Mouse (Mus musculus): Measurements from ENCODE around the gene Hcrtr1.

Gene Hcrtr1

DNA sequence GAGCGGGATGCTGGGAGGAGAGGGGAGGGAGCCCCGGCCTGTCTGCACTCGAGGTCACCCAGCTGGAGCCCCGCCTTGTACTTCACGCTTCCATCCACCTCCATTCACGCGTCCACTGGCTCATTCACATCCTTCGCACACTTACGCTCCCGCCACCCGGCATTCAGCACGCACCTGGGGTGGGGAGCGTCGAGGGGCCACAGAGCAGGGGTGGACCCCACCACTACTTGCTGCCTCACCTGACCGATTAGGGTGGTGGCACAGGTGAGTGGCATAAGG, at the start of gene Hcrtr1:
Hcrtr1 (minus strand) TSS at position 146 of the 279 bp plus-strand sequence.
- DNase-seq (ENCODE audit: low spot score), result no peak

DNA sequence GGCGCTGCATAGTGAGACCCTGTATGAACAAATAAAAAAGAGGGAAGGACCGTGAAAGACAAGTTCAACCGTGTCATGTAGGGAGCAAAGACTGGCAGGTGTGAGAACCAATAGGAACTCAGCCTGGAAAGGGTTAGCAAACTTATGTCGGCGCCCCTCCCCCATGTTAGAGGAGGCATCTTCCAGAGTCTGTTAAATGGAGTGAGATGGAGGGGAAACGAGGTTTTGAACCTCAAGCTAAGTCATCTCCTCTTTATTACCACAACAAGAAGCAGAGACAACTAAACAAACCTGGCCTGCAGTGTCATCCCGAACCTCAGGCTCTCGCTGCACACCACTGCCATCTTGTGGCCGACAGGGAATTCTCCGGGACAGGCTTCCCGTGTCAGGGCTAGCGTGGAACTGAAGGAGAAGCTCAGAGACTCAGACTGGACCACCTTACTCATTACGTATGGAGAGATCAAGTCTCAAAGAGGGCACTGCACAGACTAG, 49.7 kb upstream of the Hcrtr1 start:
- DNase-seq (ENCODE audit: low spot score), result peak; percentile 65

DNA sequence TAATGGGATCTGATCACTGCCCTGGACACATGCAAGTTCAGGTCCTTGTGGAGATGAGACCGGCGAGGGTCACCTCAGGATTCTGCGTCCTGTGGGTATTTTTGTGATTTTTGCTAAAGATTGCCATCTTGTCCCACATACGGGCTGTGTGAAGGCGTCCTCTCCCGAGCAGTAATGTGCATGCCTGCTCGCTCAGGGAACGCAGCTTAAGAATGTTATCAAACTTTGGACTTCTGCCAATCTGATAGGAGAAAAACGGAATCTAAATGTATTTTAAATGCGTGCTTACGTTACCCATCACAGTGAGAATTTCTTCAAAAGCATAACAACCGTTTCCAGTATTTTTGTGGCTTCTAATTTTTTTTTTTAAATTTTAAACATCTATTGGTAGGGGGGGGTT, 47.7 kb upstream of the Hcrtr1 start:
- no peak for DNase-seq (ENCODE audit: low spot score)

DNA sequence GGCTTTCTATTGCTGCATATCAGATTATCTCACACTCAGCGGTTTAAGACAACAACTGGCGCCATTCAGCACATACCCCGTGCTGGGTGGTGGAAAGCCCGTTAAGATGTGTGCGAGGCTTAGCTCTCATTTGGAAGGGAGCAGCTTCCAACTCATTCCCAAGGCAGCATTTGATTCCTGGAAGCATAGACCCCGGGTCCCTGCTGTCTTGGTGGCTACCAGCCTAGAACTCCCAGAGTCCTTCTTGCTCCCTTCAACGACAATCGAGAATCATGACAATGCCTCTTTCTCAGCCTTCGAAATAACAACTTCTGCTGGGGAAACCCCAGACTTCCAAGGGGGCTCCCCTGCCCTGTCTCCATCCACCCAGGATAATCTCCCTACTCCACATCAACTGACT, 47.3 kb upstream of the Hcrtr1 start:
- DNase-seq (ENCODE audit: low spot score), result no peak

DNA sequence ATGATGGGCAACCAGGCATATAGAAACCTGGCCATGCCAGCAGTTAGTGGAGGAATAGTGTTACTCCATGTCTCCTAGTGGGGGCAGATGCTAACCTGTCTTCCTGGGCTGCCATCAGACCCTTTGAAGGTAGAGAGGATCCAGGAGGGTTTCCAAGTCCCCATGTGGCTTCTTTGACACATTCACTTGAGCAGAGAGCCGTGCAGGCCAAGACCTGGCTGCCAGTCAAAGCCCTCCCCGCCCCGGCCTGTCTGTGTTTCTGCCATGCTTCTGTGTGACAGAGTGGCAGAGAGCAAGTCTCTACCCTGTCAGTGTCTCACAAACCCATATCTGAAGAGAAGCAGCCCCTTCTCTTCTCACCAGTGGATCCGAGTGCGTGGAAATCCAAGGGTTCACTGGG, 44.7 kb upstream of the Hcrtr1 start:
- no peak for DNase-seq (ENCODE audit: low spot score)

DNA sequence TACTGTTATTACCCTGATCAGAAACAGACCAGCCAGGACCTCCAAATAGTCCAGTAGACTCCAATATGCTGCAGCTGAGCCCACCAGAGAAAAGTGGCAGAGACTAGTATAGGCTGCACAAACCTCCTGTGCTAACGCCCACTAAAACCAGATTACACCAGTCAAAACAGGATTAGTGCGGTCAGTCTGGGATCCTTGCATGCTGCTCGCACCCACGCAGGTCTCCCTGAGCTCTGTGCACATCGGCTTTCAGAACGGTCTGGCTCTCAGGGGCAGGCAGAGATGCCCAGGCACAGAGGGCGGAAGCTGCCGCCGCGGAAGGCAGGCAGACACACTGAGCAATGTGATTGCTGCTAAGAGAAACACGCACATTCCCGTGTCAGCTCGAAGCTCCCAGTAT, 43.9 kb upstream of the Hcrtr1 start:
- DNase-seq (ENCODE audit: low spot score), result no peak

DNA sequence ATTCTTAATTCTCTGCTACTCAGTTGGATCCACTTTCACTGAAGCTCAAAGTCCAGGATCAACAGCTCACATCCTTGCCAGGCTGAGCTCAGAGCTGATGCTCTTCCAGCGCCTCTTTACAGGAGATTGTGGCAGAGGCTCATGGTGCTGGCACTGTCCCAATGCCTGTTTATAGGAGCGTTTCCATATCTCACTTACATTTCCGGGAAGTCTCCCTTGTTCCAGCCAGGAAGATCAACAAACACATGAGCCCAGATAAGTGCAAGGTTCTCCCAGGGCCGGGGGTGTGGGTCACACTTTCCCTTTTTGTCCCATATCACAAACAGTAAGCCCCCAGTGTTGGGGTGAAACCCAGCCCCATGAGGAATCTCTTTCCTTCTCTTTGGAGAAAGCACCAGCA, 42.7 kb upstream of the Hcrtr1 start:
- no peak for DNase-seq (ENCODE audit: low spot score)

DNA sequence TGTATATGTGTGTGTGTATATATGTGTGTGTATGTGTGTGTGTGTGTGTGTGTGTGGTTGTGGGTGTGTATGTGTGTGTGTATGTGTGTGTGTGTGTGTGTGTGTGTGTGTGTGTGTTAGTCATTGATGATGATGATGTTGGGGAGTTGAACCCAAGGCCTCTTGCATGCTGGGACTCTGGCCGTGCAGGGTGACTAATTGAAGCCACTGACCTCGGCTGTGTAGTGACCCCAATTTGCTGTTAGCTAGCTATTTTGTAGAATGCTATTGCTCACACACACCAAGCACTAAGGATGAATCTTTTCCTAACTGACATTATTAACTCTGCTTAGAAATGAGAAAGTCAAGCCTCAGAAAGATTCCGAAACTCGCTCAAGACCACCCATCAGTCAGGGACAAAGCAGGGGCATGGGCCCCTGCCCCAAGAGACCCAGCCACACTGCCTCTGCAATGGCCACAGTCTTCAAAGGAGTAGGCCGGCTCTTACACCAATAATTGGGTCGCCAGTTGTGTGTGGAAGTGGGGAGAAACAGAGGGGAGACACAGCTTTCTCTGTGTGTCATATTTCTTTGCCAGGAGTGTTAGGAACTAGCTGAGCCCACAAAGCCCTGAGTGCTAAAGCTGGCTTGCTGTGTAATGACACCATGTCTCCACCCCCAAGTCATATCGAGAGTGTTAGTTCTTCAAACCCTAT, 41.9 kb upstream of the Hcrtr1 start:
- no peak for DNase-seq (ENCODE audit: low spot score)

DNA sequence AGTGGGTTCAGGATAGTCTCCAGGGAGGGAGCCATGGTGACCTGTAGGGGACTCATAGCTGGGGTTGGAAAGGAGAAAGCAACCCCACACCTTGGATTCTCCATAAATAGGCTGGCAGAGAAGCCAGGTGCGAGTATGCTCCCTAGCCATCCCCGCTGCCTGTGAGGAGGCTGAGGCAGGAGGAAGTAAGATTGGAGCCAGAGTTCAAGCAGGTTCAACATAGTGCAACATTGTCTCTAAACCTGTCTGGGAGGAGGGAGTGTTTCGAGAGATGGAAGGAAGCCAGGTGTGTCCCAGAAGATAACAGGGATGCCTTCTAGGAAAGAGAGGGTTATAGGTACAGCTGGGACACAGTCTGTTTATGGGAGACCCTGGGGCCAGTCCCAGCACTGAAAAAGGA, 40.7 kb upstream of the Hcrtr1 start:
- DNase-seq (ENCODE audit: low spot score), result no peak

DNA sequence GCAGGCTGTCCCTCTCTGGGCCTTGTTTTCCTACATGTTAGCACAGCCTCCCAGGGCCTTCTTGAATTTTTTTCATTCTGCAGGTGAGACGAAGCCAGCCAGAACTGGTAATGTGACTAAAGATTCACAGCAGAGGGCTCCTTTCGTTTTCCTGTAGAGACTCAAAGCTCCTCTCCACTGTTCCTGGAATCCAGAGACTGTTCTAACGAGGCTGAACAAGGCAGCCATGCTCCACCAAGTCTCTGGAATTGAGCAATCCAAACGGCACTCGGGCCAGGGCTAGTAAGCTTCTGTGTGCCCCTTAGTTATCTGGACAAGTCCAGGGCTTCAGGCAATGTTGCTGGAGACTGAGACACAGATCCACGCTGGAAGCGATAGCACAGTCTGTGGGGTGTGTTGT, 38.4 kb upstream of the Hcrtr1 start:
- DNase-seq (ENCODE audit: low spot score), result no peak

DNA sequence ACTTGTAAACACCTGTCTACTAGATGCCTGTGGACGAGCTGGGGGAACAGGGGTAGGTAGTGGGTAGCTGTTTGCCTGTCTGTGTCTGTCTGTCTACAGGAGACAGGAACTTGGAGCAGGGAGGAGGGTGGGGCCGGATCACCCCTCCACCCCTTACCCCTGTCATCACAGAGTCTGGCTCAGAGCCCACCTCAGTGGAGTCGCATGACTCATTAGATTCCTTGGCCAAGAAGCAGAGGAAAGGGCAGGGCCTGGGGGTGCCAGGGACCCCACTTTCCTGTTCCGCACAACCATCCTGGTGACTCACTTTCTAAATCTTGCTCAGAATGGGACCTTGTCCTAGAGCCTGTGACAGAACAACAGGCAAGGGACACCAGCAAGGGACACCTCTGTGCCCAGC, 37.9 kb upstream of the Hcrtr1 start:
- no peak for DNase-seq (ENCODE audit: low spot score)

DNA sequence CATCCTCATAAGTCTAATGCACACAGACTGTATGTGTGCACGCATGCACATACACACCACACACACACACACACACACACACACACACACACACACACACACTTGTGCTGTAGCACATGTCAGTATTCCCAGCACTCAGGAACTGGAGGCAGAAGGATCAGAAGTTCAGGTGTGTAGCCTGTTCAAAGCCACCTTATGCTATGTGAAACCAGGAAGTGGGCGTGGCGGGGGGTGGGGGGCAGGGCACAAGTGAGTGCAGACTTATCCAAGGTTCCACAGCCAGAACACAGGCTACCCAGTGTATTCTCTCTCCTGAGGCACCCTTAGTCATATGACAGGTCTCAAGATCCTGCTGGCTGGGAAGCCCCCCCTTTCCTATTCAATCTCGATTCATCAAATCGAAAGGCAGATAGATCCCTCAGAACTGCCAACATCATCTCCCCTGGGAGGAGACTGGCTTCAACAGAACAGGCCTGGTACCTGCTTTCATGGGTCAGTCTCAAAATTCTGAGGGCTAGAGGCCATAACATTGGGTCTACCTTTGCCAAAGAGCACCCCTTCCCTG, 37.1 kb upstream of the Hcrtr1 start:
- DNase-seq (ENCODE audit: low spot score), result no peak

DNA sequence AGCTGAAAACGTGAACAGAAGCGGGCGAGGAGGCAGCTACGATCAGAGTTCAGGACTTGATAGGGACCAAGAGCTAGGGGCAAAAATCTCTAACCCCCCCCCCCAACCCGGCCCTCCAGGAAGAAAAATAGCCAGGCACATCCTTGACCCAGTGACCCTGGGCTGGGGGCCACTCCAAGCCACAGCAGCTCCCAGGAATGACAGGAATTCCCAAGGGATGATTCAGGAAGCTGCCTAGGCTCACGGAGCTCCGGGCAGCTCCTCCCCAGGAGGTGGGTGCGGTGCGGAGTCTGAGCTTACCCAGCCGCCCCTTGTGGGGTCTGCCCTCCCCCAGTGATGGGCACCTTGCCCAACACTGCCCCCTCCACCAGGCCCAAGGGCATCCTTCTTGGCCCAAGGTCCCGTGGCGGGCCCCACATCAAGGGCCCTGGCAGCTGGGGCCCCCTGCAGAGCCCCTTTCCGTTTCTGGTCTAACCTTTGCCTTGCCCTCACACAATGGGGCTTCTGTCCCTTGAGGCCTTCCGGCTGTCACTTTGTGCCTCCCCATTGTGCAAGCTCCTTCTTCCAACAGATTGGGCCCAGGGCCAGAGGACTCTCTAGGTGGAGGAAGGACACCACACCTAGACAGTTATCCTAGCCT, 36.0 kb upstream of the Hcrtr1 start, which contains the start of gene Tinagl1:
Tinagl1 (minus strand) TSS at position 51 of the 640 bp plus-strand sequence.
- no peak for DNase-seq (ENCODE audit: low spot score)

DNA sequence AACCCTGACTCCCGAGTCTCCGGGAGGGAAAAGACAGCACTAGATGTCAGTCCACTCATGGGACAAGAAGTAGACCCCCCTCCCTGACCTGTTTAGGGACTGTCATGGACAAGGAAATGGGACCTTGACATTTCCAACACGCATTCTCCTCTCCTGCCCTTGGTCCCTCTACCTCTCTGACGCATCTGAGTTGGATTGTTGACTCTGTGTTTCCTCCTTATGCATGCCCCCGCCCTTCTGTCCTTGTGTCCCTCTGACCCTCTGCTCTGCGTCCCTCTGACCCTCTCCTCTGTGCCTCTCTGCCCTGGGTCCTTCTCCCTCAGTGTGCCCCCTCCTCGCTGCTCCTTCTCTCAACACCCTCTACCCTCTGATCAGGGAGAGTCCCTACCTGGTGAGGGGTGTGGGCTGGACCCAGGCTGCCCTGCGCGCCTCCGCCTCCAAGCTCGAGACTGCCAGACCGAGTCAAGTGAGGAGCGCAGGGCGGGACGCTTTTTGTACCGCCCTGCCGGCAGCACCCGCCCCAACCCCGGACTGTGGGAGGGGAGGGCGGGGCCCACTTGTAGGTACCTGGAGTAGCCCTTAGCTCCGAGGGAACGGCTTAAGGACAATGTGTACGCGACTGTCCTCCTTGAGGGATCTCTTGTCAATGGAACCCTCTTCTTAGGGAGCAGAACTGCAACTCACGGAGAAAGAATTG, 35.3 kb upstream of the Hcrtr1 start:
- DNase-seq (ENCODE audit: low spot score), result no peak

DNA sequence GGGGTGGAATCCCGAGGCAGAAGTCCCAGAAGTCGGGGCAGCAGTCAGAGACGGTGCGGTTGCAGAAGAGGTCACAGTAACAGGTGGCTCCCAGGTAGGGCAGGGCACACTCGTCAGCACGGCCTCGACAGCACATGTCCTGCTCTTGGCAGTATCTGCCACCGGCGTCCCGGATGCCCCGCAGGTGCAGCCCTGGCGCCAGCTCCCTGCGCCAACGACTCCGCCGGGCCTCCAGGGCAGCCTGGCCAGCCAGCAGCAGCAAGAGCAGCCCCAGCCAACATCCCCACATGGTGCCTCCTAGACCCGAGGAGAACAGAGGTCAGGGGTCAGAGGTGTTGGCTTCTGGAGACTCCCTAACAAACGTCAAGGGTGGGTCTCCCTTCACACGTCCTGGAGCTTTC, 34.8 kb upstream of the Hcrtr1 start:
- DNase-seq (ENCODE audit: low spot score), result no peak

DNA sequence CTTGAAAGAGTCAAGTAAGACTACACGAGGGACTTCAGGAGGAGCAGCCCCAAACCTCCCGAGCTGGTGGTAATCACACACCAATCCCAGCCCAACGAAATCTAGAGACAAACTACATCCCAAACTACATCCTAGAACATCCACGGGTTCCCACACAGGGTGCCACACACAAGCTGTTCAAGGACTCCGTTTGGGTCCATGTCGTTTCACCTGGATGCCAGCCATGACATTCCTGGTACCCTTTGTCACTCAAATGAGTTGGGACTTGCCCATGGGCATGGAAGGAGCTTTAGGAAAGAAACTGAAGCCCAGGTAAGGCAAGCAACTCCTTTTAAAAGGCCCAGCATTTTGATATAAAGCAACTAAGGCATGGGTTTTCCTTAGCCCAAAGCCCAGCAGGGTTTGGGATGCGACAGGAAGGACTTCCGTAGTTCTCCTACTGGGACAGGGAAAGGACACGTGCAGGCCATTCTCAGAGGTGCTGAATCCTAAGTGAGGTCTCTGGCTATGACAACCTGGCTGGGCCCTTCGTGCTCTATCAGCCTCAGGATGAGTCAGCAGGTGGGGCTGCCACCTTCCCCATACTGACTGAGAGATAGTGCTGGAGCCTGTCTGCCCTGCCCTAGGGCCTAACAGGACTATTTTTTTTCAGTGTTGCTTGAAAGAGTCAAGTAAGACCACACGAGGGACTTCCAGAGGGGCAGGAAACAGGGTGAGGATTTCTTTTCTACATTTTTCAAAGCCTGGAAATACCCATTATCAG, 34.1 kb upstream of the Hcrtr1 start:
- no peak for DNase-seq (ENCODE audit: low spot score)

DNA sequence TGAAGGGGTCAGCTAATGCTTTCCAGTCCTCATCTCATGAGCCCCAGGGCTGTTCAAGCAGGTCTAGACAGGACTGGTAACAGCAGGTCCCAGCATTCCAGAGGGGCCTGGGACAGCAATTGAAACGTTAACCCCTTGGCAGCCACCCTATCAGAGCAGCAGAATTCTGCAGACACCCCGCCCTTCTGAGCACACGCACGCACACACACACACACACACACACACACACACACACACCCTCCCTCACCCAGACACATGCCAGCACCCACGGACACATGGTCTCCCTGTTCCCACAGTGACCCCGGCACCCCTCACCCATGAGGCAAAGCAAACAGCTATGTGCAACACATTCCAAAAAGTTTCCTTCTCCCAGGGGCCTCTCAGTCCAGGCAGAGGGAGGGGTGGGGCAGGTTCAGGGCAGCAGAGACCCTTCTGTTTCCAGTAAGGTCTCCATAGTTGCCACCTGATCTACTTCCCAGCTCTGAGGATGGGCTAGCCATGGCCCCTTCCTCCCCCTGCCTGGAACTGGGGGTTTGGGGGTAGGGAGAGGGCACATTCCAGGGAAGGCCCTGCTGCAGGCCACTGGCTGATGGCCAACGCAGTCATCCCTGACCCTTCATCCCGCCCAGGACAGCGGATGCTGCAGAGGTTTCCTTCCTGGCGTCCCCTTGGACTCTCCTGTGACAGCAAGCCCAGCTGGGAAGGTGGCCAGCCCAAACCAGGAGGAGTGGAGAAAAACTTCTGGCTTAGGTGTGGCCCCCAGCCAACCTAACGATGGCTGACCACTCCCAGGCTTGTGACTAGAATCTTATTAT, 33.0 kb upstream of the Hcrtr1 start:
- DNase-seq (ENCODE audit: low spot score), result no peak

DNA sequence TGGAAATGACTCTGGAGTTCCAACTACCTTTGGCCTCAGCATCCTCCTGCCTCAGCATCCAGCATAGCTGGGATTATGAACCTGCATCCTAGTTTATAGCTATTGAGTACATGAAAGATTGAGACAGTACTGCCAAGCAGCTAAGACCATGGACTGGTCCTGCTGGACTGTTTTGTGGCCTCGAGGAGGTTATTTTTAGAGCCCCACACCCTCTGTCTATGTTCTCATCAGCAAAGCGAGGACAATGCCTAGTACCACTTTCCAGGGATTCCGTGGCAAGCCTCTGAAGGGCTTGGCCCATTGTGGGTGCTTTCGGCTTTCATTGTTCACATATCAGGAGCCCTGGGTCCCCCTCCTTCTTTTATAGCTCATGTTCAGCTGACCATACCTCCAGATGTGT, 31.2 kb upstream of the Hcrtr1 start:
- DNase-seq (ENCODE audit: low spot score), result no peak

DNA sequence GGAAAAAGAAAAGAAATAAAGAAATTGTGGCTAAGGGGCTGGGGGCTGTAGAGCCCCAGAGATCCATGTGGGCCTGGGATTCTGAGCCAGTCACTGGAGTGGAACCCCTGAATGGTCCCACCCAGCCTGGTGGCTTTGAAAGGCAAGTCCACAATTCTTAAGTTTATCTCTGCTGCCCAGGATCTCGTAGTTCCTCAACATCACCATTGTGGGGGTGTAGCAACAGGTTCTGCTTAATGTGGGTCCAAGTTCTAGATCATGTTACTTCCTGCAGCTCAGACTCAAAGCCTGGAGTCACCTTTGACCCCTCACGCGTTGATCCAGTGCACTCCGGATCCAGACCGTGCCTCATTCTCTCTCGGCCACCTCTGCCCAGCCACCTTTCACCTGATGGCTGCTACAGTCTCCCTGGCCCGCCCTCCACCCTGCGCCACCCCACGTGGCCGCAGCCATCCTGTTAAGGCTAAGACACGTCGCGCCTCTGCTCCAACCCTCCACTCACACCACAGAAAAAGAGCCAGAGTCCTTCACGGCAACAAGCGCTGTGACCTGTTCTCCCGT, 30.3 kb upstream of the Hcrtr1 start:
- no peak for DNase-seq (ENCODE audit: low spot score)

DNA sequence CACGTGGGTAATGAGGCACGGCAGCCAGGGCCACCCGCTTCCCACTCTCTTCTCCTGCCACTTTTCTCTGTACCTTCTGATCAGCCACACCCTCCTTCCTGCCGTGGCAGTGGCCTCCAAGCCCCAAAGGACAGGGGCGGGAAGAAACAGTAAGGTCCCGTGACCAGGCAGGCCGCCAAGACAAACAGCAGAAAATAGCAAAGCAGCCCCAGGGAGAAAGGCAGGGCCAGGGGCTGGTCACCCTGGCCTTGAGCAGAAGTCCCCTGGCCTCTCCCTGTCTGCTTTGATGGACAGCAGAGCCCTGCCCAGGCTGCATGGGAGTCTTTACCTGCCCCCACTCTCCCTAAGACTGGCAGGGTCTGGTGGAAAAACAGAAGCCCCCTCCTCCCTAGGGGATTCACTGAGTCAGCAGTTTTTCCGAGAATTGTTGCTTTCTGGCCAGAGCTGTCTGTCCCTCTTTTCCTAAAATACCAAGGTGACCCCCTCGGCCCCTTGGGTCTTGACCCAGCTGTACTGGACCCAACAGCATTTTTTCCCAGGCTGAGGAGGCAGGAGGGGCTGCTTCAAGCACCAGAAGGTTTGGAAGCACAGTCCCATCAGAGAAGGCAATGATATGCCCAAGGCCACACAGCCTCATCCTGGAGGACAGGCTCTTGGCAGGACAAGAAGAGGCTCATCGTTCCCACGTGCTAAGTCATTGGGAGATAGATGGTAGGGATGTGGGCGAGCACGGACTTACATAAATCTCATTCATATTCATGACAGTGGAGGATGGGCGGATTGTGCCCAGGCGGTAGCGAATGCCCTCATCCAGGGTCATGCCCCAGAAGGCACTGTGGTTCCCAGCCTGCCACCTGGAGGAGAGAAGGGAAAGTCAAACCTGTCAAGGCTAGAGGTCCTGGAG, 29.4 kb upstream of the Hcrtr1 start:
- DNase-seq (ENCODE audit: low spot score), result no peak

All from T-cell, adult 2 months (primary cell).